Mouse (Mus musculus) hindbrain, embryonic 13.5 days (tissue): Measurements from ENCODE around the gene Trim34a. TPM values are rescaled to one million over a fixed set of nuclear protein-coding genes. Genes with fewer than 3 reads are reported as not detected.
"Not testable (repeated sequence)": the region's sequence is repeated elsewhere in the genome, so short reads cannot be mapped to it uniquely, and the experiment has no call there.

ENCODE experiments used
- ATAC-seq: fragments of 200-750 bp; cut with Nextera tagmentation; 2 replicates; pipeline ENCODE4 v1.8.0; 2017; ENCODE audit warnings: moderate TSS enrichment; ENCODE audit not compliant: low FRiP score
- H3K27ac ChIP-seq: fragments of 300-500 bp; sonication (generic); 2 replicates; pipeline ENCODE4 v1.5.1; 2015; ENCODE audit warnings: inconsistent platforms, mild to moderate bottlenecking, moderate library complexity
- H3K27me3 ChIP-seq: fragments of 300-500 bp; sonication (generic); 2 replicates; pipeline ENCODE4 v1.6.1; 2015; ENCODE audit warnings: mild to moderate bottlenecking, inconsistent platforms
- H3K36me3 ChIP-seq: fragments of 300-500 bp; sonication (generic); 2 replicates; pipeline ENCODE4 v1.6.1; 2015; ENCODE audit warnings: mild to moderate bottlenecking, inconsistent platforms
- H3K4me1 ChIP-seq: fragments of 300-500 bp; sonication (generic); replicated peaks from 2 replicates; pipeline ENCODE4 v1.6.1; 2015; ENCODE audit warnings: inconsistent platforms
- H3K4me2 ChIP-seq: fragments of 300-500 bp; sonication (generic); 2 replicates; pipeline ENCODE4 v1.6.1; 2015; ENCODE audit warnings: inconsistent platforms, mild to moderate bottlenecking, moderate library complexity
- H3K4me3 ChIP-seq: fragments of 300-500 bp; sonication (generic); 2 replicates; pipeline ENCODE4 v1.5.1; 2015; ENCODE audit warnings: mild to moderate bottlenecking, inconsistent platforms
- H3K9ac ChIP-seq: fragments of 300-500 bp; sonication (generic); 2 replicates; pipeline ENCODE4 v1.6.1; 2015; ENCODE audit warnings: mild to moderate bottlenecking, inconsistent platforms
- H3K9me3 ChIP-seq: fragments of 300-500 bp; sonication (generic); 2 replicates; pipeline ENCODE4 v1.6.1; 2016; ENCODE audit warnings: inconsistent platforms
- WGBS: fragments of 180-500 bp; shearing (Covaris S2); methylation state at CpG from one replicate; pipeline ENCODE4 v1.1.7; 2015; 5-methylcytosine and 5-hydroxymethylcytosine counted together
- polyA plus RNA-seq: library from polyadenylated mRNA; unstranded; fragments of >200 nt; fragmentation: Nextera tagmentation; extraction: Ambion mirVana; gene quantifications from 2 replicates; pipeline ENCODE4 v1.2.1, GENCODE M21; 2015

Trim34a gene
- 0.90 and 1.00 TPM in 2 replicates for polyA plus RNA-seq

GRCm38 (mm10) chr7:104244287-104245181, at the start of gene Trim34a:
Gene Trim34a, plus strand, starts transcription at chr7:104244457.
- Histone ChIP-seq H3K9me3 (no peaks in the 10 kb centered on the region), H3K4me1 (no peaks in the 10 kb centered on the region), H3K9ac (0 out of 2 replicates have a peak within 1 kb of the TSS, but pooled peaks have one; percentile 30), H3K4me3 (peak within 1 kb of the TSS; percentile 29), H3K4me2 (peak within 1 kb of the TSS; percentile 36), H3K36me3 (no peaks in the 10 kb centered on the region), H3K27ac (no peak within 1 kb of the TSS), H3K27me3 (no peaks in the 10 kb centered on the region)
- ATAC-seq = peak; percentile 39; the same call in 1 of the 2 replicates
- 13% methylated on average over 13 of the region's 13 CpGs for WGBS

GRCm38 (mm10) chr7:104195885-104196284, 48.4 kb upstream of the Trim34a start, which contains the start of gene Olfr649:
Gene Olfr649, minus strand, starts transcription at chr7:104195985.
- Histone ChIP-seq H3K9ac (no peak within 1 kb of the TSS), H3K27me3 (no peaks in the 10 kb centered on the region), H3K4me1 (no peaks in the 10 kb centered on the region), H3K4me2 (no peak within 1 kb of the TSS), H3K4me3 (no peak within 1 kb of the TSS), H3K27ac (no peak within 1 kb of the TSS), H3K9me3 (no peaks in the 10 kb centered on the region), H3K36me3 (no peaks in the 10 kb centered on the region)
- no peak for ATAC-seq
- 84% methylated on average over 6 of the region's 6 CpGs for WGBS

DNA sequence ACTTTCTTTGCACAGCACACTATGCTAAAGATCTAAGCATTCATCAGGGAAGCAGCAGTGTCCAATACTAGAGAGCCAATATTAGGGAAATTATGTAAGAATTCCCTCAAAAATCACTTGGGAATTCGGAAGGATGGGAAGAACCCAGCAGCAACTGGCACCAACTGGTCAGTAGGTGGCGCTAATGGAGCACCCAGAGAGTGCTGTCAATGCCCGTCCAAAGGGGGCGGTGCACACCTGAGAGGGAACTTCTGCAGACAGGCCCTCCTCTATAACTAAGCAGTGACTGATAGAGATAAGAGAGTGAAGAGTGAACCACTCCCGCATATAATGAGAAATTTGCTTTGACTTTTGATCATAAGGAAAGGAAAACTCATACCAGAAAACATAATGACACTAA, 44.4 kb upstream of the Trim34a start:
- no peak overlapping the region for H3K9ac ChIP-seq
- no peak overlapping the region for H3K4me3 ChIP-seq
- H3K9me3 ChIP-seq = no peaks in the 10 kb centered on the region
- ATAC-seq = 0 out of 2 replicates have a peak, but pooled peaks have one; percentile 59
- H3K27me3 ChIP-seq = no peaks in the 10 kb centered on the region
- no peaks in the 10 kb centered on the region for H3K4me1 ChIP-seq
- no peak overlapping the region for H3K4me2 ChIP-seq
- H3K27ac ChIP-seq = no peak overlapping the region
- no peaks in the 10 kb centered on the region for H3K36me3 ChIP-seq
- 7% methylated on average over 5 of the region's 5 CpGs for whole genome bisulfite sequencing

DNA sequence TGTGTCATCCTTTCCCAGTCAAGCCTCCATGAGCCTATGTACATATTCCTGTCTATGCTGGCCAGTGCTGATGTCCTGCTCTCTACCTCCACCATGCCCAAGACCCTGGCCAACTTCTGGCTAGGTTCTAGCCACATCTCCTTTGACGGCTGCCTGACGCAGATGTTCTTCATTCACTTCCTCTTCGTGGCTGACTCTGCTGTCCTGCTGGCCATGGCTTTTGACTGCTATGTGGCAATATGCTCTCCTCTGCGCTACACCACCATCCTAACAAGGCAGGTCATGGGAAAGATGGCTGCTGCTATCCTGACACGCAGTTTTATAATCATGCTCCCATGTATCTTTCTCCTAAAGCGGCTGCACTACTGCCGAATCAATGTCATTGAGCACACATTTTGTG, 38.1 kb upstream of the Trim34a start:
- no peak overlapping the region for H3K4me2 ChIP-seq
- 97% methylated on average over 7 of the region's 7 CpGs for WGBS
- no peaks in the 10 kb centered on the region for H3K4me1 ChIP-seq
- no peak overlapping the region for H3K27ac ChIP-seq
- ATAC-seq = no peak
- no peak overlapping the region for H3K4me3 ChIP-seq
- H3K9me3 ChIP-seq = no peaks in the 10 kb centered on the region
- no peaks in the 10 kb centered on the region for H3K27me3 ChIP-seq
- no peaks in the 10 kb centered on the region for H3K36me3 ChIP-seq
- H3K9ac ChIP-seq = no peak overlapping the region

GRCm38 (mm10) chr7:104216011-104216535, 28.2 kb upstream of the Trim34a start:
- ATAC-seq = no peak
- no peak overlapping the region for H3K4me3 ChIP-seq
- WGBS = 65% methylated on average over 1 of the region's 1 CpGs
- peaks cover 9% of the 10 kb centered on the region; the same call in 1 of the 2 replicates for H3K27me3 ChIP-seq
- no peaks in the 10 kb centered on the region for H3K36me3 ChIP-seq
- H3K9me3 ChIP-seq = no peaks in the 10 kb centered on the region
- no peak overlapping the region for H3K27ac ChIP-seq
- H3K4me1 ChIP-seq = peaks cover 7% of the 10 kb centered on the region
- H3K9ac ChIP-seq = no peak overlapping the region
- H3K4me2 ChIP-seq = no peak overlapping the region

DNA sequence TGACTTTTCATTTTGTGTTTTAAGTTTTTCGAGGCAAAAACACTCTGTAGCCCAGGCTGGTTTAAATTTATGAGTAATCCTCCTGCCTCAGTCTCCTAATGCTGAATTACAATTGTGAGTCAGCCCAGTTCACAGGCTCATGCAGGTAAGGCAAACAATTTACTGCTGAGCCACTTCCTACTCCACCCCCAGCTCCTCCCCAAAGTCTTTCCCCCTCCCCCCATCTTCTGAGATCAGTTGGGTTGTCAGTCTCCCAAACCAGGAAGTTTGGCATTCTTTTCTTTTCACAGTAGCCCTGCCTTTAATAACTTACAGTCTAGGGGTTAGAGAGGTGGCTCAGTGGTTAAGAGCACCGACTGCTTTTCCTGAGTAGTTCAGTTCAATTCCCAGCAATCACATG, 26.4 kb upstream of the Trim34a start:
- Histone ChIP-seq H3K9me3 (no peaks in the 10 kb centered on the region), H3K4me1 (peaks cover 7% of the 10 kb centered on the region), H3K4me3 (no peak overlapping the region), H3K27ac (no peak overlapping the region), H3K36me3 (no peaks in the 10 kb centered on the region), H3K9ac (no peak overlapping the region), H3K4me2 (no peak overlapping the region), H3K27me3 (peaks cover 9% of the 10 kb centered on the region; the same call in 1 of the 2 replicates)
- ATAC-seq = no peak
- WGBS = 88% methylated on average over 2 of the region's 2 CpGs

- 3% methylated on average over 37 of the region's 37 CpGs for WGBS
Measured at GRCm38 (mm10) chr7:104218701-104219569, 25.3 kb upstream of the Trim34a start, which contains the start of gene Trim6. Gene Trim6, plus strand, starts transcription at chr7:104218793.

GRCm38 (mm10) chr7:104231203-104231602, 13.1 kb upstream of the Trim34a start:
- no peak for ATAC-seq
- no peak overlapping the region for H3K4me2 ChIP-seq

More at GRCm38 (mm10) chr7:104218701-104219569, 25.3 kb upstream of the Trim34a start, which contains the start of gene Trim6:
- Histone ChIP-seq H3K36me3 (no peaks in the 10 kb centered on the region), H3K27ac (no peak within 1 kb of the TSS), H3K9me3 (no peaks in the 10 kb centered on the region), H3K9ac (peak within 1 kb of the TSS; percentile 1; the same call in 1 of the 2 replicates), H3K4me1 (peaks cover 7% of the 10 kb centered on the region), H3K4me3 (peak within 1 kb of the TSS; percentile 24), H3K4me2 (peak within 1 kb of the TSS; percentile 50), H3K27me3 (peaks cover 9% of the 10 kb centered on the region; the same call in 1 of the 2 replicates)
- ATAC-seq = peak; percentile 74

DNA sequence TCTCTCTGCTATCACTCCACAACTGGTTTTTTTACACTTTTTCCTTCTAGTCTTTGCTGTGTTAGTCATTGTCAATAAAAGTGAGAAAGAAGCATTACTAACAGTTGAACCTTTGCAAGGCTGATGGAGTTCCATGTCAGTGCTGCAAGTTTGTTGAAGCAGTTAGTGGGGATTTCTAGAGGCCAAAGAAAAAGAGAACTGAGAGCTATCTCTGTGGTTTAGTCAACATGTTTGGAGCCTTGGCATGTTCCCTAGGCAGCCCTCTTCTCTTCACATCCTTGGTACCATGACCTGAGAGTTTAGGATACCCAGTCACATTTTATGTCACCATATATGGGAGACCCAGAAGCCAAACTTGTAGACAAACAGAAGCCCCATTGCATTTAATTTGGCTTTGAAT, 3.4 kb upstream of the Trim34a start:
- no peaks in the 10 kb centered on the region for H3K27me3 ChIP-seq
- ATAC-seq = no peak
- H3K9me3 ChIP-seq = no peaks in the 10 kb centered on the region
- no peak overlapping the region for H3K9ac ChIP-seq
- H3K27ac ChIP-seq = no peak overlapping the region
- H3K4me1 ChIP-seq = no peaks in the 10 kb centered on the region
- H3K36me3 ChIP-seq = no peaks in the 10 kb centered on the region
- no peak overlapping the region for H3K4me2 ChIP-seq
- no peak overlapping the region for H3K4me3 ChIP-seq

More at GRCm38 (mm10) chr7:104231203-104231602, 13.1 kb upstream of the Trim34a start:
- 30% methylated on average over 2 of the region's 2 CpGs for WGBS
- Histone ChIP-seq H3K27ac (no peak overlapping the region), H3K9me3 (no peaks in the 10 kb centered on the region), H3K4me1 (no peaks in the 10 kb centered on the region), H3K9ac (no peak overlapping the region), H3K27me3 (no peaks in the 10 kb centered on the region), H3K4me3 (no peak overlapping the region), H3K36me3 (no peaks in the 10 kb centered on the region)

- H3K4me3 ChIP-seq = no peak overlapping the region
- no peak overlapping the region for H3K27ac ChIP-seq
- H3K27me3 ChIP-seq = no peaks in the 10 kb centered on the region
- no peaks in the 10 kb centered on the region for H3K36me3 ChIP-seq
- no peak for ATAC-seq
- no peak overlapping the region for H3K4me2 ChIP-seq
- no peaks in the 10 kb centered on the region for H3K9me3 ChIP-seq
- WGBS = 50% methylated on average over 1 of the region's 1 CpGs
- no peak overlapping the region for H3K9ac ChIP-seq
- no peaks in the 10 kb centered on the region for H3K4me1 ChIP-seq
Measured at GRCm38 (mm10) chr7:104243616-104244015, 641 bp upstream of the Trim34a start.

DNA sequence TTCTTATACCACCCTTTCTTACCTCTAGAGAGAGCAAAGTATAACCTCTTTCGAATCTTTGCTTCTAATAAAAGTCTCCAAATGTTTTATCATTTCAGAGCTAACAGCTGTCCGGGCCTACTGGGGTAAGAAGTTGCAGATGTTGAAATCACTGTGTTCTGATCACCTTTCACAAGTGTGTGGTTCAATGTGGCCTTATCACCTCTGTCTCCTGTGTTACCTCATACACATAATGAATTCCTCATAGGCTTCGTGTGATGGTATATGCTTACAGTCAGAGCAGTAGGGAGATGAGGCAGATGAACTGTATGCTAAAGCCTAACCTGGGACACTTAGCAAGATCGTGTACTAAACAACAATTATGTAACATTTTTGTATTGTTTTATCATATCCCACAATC, 16.1 kb downstream of the Trim34a start:
- H3K27ac ChIP-seq, H3K9ac ChIP-seq, ATAC-seq, H3K36me3 ChIP-seq, H3K4me3 ChIP-seq, H3K27me3 ChIP-seq, H3K4me1 ChIP-seq, H3K9me3 ChIP-seq, H3K4me2 ChIP-seq: not testable (repeated sequence)
- WGBS = 90% methylated on average over 4 of the region's 4 CpGs

GRCm38 (mm10) chr7:104265335-104265734, 21.1 kb downstream of the Trim34a start:
- not testable (repeated sequence) for H3K9ac ChIP-seq, H3K4me1 ChIP-seq, H3K4me3 ChIP-seq, H3K9me3 ChIP-seq, H3K27me3 ChIP-seq, H3K4me2 ChIP-seq, ATAC-seq, H3K36me3 ChIP-seq, H3K27ac ChIP-seq
- 83% methylated on average over 4 of the region's 5 CpGs for WGBS
